Mouse (Mus musculus) MEL (cell line): ENCODE measurements at regions not wholly inside any gene's neighbourhood (a gene's known extent, or its start where the extent isn't known, plus 50 kb on each side); places are given as distances from the start of the nearest gene placed in this dataset.

Source experiments
- DNase-seq: peaks from one replicate; pipeline ENCODE4 v3.0.0; 2011; ENCODE audit warnings: low read depth, low spot score
- H3K27ac ChIP-seq: 2 replicates; pipeline ENCODE4 v1.5.1; 2012; ENCODE audit warnings: low read depth, mild to moderate bottlenecking, control low read depth, low read length, moderate library complexity; ENCODE audit not compliant: control insufficient read depth
- H3K27me3 ChIP-seq, 2 experiments: fragments of 150-350 bp in 1 of 2; sonication (generic) in 1 of 2; 2 replicates each; pipeline ENCODE4 v1.6.1; 2012; ENCODE audit warnings: low read length in 2 of 2, mild to moderate bottlenecking in 2 of 2, improper control_type of control experiment in 1 of 2, moderate library complexity in 1 of 2; ENCODE audit not compliant: insufficient read depth in 2 of 2, control insufficient read depth in 1 of 2
- H3K36me3 ChIP-seq, 2 experiments: 2 replicates each; pipeline ENCODE4 v1.6.1; 2012 to 2014; ENCODE audit warnings: low read length in 2 of 2, improper control_type of control experiment in 1 of 2, inconsistent platforms in 1 of 2, mild to moderate bottlenecking in 1 of 2; ENCODE audit not compliant: insufficient read depth in 2 of 2, control insufficient read depth in 1 of 2
- H3K4me1 ChIP-seq, 2 experiments: fragments of 150-350 bp in 1 of 2; sonication (generic) in 1 of 2; 2 replicates each; pipeline ENCODE4 v1.6.1; 2012; ENCODE audit warnings: low read length in 2 of 2, improper control_type of control experiment in 1 of 2, mild to moderate bottlenecking in 1 of 2; ENCODE audit not compliant: insufficient read depth in 2 of 2, control insufficient read depth in 1 of 2
- H3K4me3 ChIP-seq, 2 experiments: fragments of 150-350 bp in 1 of 2; sonication (generic) in 1 of 2; 2 replicates each; pipeline ENCODE4 v1.5.1; 2012; ENCODE audit warnings: low read depth in 2 of 2, low read length in 2 of 2, mild to moderate bottlenecking in 2 of 2, moderate library complexity in 2 of 2, control low read depth in 1 of 2, improper control_type of control experiment in 1 of 2; ENCODE audit not compliant: control insufficient read depth in 1 of 2, insufficient read depth in 1 of 2
- H3K79me2 ChIP-seq: 2 replicates; pipeline ENCODE4 v1.6.1; 2012; ENCODE audit warnings: mild to moderate bottlenecking, low read length, moderate library complexity; ENCODE audit not compliant: control insufficient read depth, poor library complexity, insufficient read depth
- H3K9ac ChIP-seq: 2 replicates; pipeline ENCODE4 v1.6.1; 2012; ENCODE audit warnings: low read depth, mild to moderate bottlenecking, control low read depth, low read length, moderate library complexity; ENCODE audit not compliant: control insufficient read depth, poor library complexity, severe bottlenecking
- H3K9me3 ChIP-seq: fragments of 150-350 bp; sonication (generic); replicated peaks from 2 replicates; pipeline ENCODE4 v1.6.1; 2012; ENCODE audit warnings: mild to moderate bottlenecking, low read length, improper control_type of control experiment, moderate library complexity; ENCODE audit not compliant: insufficient read depth
- CHD2 ChIP-seq: IDR thresholded peaks from 2 replicates; pipeline ENCODE4 v1.6.1; 2011; ENCODE audit warnings: low read length, improper control_type of control experiment
- CTCF ChIP-seq, 3 experiments: IDR thresholded peaks in 2 of 3; conservative IDR thresholded peaks in 1 of 3; 2 replicates each; pipeline ENCODE4 v1.5.1; 2011 to 2012; ENCODE audit warnings: low read length in 3 of 3, low read depth in 2 of 3, mild to moderate bottlenecking in 2 of 3, improper control_type of control experiment in 1 of 3, inconsistent platforms in 1 of 3, mixed read lengths in 1 of 3, moderate library complexity in 1 of 3; ENCODE audit not compliant: control insufficient read depth in 1 of 3, insufficient read depth in 1 of 3, poor library complexity in 1 of 3, severe bottlenecking in 1 of 3
- E2F4 ChIP-seq: IDR thresholded peaks from 2 replicates; pipeline ENCODE4 v1.6.1; 2011; ENCODE audit warnings: low read depth, low read length, improper control_type of control experiment, borderline replicate concordance
- HCFC1 ChIP-seq: IDR thresholded peaks from 2 replicates; pipeline ENCODE4 v1.6.1; 2012; ENCODE audit warnings: low read depth, mild to moderate bottlenecking, inconsistent platforms, low read length, improper control_type of control experiment, moderate library complexity
- JUND ChIP-seq: IDR thresholded peaks from 2 replicates; pipeline ENCODE4 v1.6.1; 2011; ENCODE audit warnings: low read depth, mild to moderate bottlenecking, improper control_type of control experiment, low read length
- KAT2A ChIP-seq: conservative IDR thresholded peaks from 2 replicates; pipeline ENCODE4 v1.6.1; 2012; ENCODE audit warnings: low read depth, low read length, improper control_type of control experiment, inconsistent platforms
- MAFK ChIP-seq: IDR thresholded peaks from 2 replicates; pipeline ENCODE4 v1.6.1; 2011; ENCODE audit warnings: low read depth, mild to moderate bottlenecking, low read length, improper control_type of control experiment, borderline replicate concordance
- MEF2A ChIP-seq: IDR thresholded peaks from 2 replicates; pipeline ENCODE4 v1.6.1; 2014; ENCODE audit warnings: low read depth, mild to moderate bottlenecking, inconsistent platforms, low read length, improper control_type of control experiment; ENCODE audit not compliant: poor library complexity, insufficient replicate concordance, severe bottlenecking; ENCODE audit errors: extremely low read depth
- MXI1 ChIP-seq: IDR thresholded peaks from 2 replicates; pipeline ENCODE4 v1.6.1; 2011; ENCODE audit warnings: mild to moderate bottlenecking, low read depth, low read length, improper control_type of control experiment
- MYC ChIP-seq: IDR thresholded peaks from 2 replicates; pipeline ENCODE4 v1.6.1; 2011; ENCODE audit warnings: low read depth, mild to moderate bottlenecking, low read length, improper control_type of control experiment, moderate library complexity
- NRF1 ChIP-seq: IDR thresholded peaks from 2 replicates; pipeline ENCODE4 v1.6.1; 2014; ENCODE audit warnings: low read depth, mild to moderate bottlenecking, inconsistent platforms, low read length, improper control_type of control experiment, moderate library complexity; ENCODE audit not compliant: poor library complexity, insufficient read depth, severe bottlenecking
- POLR2A ChIP-seq, 2 experiments: IDR thresholded peaks; 2 replicates each; pipeline ENCODE4 v1.6.1; 2011 to 2012; ENCODE audit warnings: low read length in 2 of 2, mild to moderate bottlenecking in 2 of 2, control low read depth in 1 of 2, improper control_type of control experiment in 1 of 2, low read depth in 1 of 2, moderate library complexity in 1 of 2; ENCODE audit not compliant: control insufficient read depth in 1 of 2, insufficient read depth in 1 of 2, poor library complexity in 1 of 2
- RAD21 ChIP-seq: IDR thresholded peaks from 2 replicates; pipeline ENCODE4 v1.6.1; 2011; ENCODE audit warnings: mild to moderate bottlenecking, low read depth, low read length, improper control_type of control experiment
- RCOR1 ChIP-seq: IDR thresholded peaks from 2 replicates; pipeline ENCODE4 v1.6.1; 2012; ENCODE audit warnings: low read depth, mild to moderate bottlenecking, inconsistent platforms, low read length, improper control_type of control experiment
- SMC3 ChIP-seq: IDR thresholded peaks from 2 replicates; pipeline ENCODE4 v1.6.1; 2011; ENCODE audit warnings: low read depth, low read length, improper control_type of control experiment
- TAL1 ChIP-seq: IDR thresholded peaks from 2 replicates; pipeline ENCODE4 v1.6.1; 2012; ENCODE audit warnings: mild to moderate bottlenecking, inconsistent platforms, low read length, moderate library complexity, mixed read lengths
- UBTF ChIP-seq: IDR thresholded peaks from 2 replicates; pipeline ENCODE4 v1.6.1; 2012; ENCODE audit warnings: low read depth, mild to moderate bottlenecking, inconsistent platforms, low read length, improper control_type of control experiment, moderate library complexity, borderline replicate concordance; ENCODE audit not compliant: insufficient read depth
- ZC3H11A ChIP-seq: IDR thresholded peaks from 2 replicates; pipeline ENCODE4 v1.6.1; 2012; ENCODE audit warnings: low read depth, mild to moderate bottlenecking, inconsistent platforms, low read length, improper control_type of control experiment

DNA sequence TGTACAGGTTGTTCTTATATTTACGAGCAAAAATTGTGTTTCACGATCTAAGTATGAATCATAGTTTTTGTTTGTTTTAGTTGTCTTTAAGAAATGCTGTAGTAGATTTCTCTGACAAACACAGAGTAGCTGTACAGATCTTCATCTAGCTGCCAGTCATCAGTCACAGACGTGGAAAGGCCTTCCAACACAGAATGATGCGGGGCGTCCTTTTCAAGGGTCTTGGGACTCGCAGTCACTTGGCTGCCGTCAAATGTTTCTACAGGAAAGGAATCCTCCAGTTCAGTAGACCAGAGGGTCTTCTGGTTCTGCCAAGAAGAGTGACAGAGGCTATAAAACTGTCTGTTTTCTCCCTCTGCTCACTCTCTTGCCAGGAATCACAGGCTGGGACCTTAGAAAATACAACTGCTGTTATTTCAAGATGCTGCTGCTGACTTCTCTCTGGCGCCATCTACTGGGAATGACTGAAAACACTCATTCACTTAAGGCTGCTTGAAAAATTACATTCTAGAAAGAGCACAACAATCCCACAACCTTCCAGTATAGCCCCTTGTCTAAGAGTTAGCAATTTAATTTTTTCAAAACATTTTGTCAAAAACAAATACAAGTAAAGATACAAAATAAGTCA is 3623.3 kb upstream of the Gm7489 start:
- TF ChIP-seq E2F4 (no peak), RAD21 (peak; percentile 87), SMC3 (peak; percentile 85), KAT2A (no peak), MXI1 (no peak), TAL1 (no peak), MYC (no peak), MEF2A (no peak), CTCF (IDR thresholded peaks at IDR 0.05 in 2 of 3, conservative IDR thresholded peaks at IDR 0.05 in 1 of 3; ENCODE audit: control insufficient read depth in 1 of 3, insufficient read depth in 1 of 3, low read depth in 2 of 3, low read length in 3 of 3, poor library complexity in 1 of 3, severe bottlenecking in 1 of 3) (peak; percentile 57 to 88 (median 82)), ZC3H11A (peak; percentile 71), POLR2A (IDR thresholded peaks at IDR 0.05; ENCODE audit: control insufficient read depth in 1 of 2, insufficient read depth in 1 of 2, low read depth in 1 of 2, low read length in 2 of 2, poor library complexity in 1 of 2) (no peak)
- no peaks in the 10 kb centered on the region for H3K79me2 ChIP-seq
- H3K36me3 ChIP-seq: peaks cover 0 to 11% of the 10 kb centered on the region in 2 experiments; a peak in 2 of 4 replicates
- H3K9me3 ChIP-seq: no peaks in the 10 kb centered on the region
- peaks cover 0 to 6% of the 10 kb centered on the region in 2 experiments; a peak in 1 of 4 replicates for H3K4me1 ChIP-seq
- H3K27ac ChIP-seq: no peak overlapping the region
- H3K4me3 ChIP-seq: no peak overlapping the region
- DNase-seq: peak; percentile 92
- no peaks in the 10 kb centered on the region for H3K27me3 ChIP-seq
- H3K9ac ChIP-seq: no peak overlapping the region

DNA sequence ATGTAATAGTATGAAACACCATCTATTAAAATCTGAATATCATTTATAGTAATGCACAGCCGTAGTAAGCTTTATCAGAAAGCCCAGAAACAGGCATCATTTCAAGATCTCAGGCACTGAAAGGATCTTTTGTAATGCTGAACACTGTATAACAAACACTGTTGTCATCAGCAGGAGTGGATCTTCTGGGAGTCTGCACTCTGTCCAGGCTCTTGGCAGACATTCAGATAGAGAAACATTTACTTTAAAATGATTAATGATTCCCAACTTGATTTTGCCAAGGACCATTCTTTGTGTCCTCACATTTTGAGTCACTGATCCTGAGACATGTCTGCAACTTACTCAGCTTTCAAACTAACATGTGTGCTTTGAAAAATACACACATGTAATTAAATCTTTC is 3617.2 kb upstream of the Gm7489 start:
- Histone ChIP-seq H3K27ac (no peak overlapping the region), H3K4me1 (no peaks in the 10 kb centered on the region), H3K36me3 (no peaks in the 10 kb centered on the region), H3K79me2 (no peaks in the 10 kb centered on the region), H3K4me3 (no peak overlapping the region), H3K9ac (no peak overlapping the region), H3K9me3 (no peaks in the 10 kb centered on the region), H3K27me3 (no peaks in the 10 kb centered on the region; a peak in 1 of 4 replicates)
- TF ChIP-seq HCFC1 (no peak), UBTF (no peak), NRF1 (no peak), CTCF (IDR thresholded peaks at IDR 0.05 in 2 of 3, conservative IDR thresholded peaks at IDR 0.05 in 1 of 3; ENCODE audit: control insufficient read depth in 1 of 3, insufficient read depth in 1 of 3, low read depth in 2 of 3, low read length in 3 of 3, poor library complexity in 1 of 3, severe bottlenecking in 1 of 3) (no peak), JUND (no peak), RAD21 (no peak), TAL1 (no peak), RCOR1 (no peak), CHD2 (no peak), MAFK (no peak)
- no peak for DNase-seq
